Mouse (Mus musculus): ENCODE data around the gene Zfp319. TPM values are rescaled to one million over a fixed set of nuclear protein-coding genes. Genes with fewer than 3 reads are reported as not detected.

Zfp319 gene
- polyA plus RNA-seq (2021; fragmentation: Nextera tagmentation), result 3.2 and 6.2 TPM in 2 replicates
- long read RNA-seq, experiment 1, full-length matches to known transcripts, result 12 of 35 reads
- long read RNA-seq, experiment 1, partial matches to known transcripts, result 0 of 35 reads
- long read RNA-seq, experiment 1, other reads (novel, unspliced or antisense), result 23 of 35 reads
- long read RNA-seq, experiment 2, partial matches to known transcripts, result 0 of 5 reads
- long read RNA-seq, experiment 2, other reads (novel, unspliced or antisense), result 5 of 5 reads

DNA sequence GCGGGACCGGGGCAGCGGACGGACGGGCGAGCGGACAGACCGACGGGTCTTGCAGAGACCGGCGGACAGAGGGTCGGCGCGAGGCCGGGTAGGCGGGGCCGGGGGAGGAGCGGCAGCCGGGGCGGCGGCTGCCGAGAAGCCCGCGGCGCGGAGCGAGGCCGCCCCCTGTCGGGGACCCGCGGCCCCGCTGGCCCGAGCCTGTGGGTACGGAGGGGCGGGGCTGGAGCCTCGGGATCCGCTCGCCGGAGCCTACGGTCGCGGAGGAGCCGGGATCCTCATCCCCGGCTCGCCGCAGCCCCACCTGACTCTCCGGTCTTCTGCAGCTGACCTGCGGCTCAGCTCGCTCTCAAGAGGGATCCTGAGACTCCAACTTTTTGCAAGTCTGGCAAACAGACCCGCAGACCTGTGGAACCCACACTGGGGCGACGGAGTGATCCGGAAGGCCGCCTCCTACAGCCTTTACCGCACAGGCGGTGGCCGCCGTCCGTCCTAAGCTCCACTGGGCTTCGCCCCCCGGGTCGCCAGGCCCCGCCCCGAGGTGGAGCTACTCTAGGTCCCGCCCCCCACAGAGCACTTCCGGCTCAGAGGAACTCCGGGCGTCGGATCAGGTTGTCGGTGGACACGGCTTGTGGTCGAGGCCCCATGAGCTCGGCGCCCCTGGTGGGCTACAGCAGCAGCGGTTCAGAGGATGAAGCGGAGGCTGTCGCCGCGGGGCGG is at the start of gene Zfp319, which contains the start of gene Usb1:
Gene Zfp319 (minus strand): TSS at position 231 of the 717 bp plus-strand sequence.
Gene Usb1 (plus strand): TSS at position 565 of the 717 bp plus-strand sequence.

DNA sequence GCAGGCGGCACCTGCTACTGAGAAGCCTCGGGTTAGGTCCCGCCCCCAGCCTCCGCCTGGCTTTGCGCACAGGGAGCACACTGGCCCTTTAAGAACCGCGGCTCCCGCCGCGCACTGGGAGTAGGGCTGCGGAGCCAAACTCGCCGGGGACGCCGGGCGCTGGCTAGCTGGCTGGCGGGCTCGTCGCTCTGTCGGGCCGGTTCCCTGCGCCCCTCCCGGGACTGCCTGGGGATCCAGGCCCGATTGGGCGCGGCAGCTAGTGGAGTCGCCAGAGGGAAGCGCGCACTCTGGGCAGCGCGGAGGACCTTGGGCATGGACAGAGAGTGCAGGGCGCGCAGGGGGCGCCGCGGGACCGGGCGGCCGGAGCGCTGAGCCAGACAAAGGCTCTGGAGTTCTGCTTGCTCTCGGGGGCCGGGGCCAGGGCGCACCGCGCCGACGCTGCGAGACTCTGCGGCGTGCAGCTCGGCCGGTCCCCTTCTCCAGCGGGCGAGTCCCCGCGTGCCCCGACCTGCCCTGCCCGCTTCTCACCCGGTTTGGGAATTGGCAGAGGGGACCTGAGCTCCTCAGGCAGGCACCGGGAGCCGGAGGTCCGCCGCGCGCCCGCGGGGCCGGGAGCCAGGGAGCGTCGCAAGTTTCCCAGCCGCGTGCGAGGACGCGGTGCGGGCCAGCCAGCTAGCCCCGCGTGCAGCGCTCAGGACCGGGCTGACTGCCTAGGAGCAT is 20.6 kb upstream of the Zfp319 start, which contains the start of gene Mmp15:
Gene Mmp15 (plus strand): TSS at position 118 of the 720 bp plus-strand sequence.

DNA sequence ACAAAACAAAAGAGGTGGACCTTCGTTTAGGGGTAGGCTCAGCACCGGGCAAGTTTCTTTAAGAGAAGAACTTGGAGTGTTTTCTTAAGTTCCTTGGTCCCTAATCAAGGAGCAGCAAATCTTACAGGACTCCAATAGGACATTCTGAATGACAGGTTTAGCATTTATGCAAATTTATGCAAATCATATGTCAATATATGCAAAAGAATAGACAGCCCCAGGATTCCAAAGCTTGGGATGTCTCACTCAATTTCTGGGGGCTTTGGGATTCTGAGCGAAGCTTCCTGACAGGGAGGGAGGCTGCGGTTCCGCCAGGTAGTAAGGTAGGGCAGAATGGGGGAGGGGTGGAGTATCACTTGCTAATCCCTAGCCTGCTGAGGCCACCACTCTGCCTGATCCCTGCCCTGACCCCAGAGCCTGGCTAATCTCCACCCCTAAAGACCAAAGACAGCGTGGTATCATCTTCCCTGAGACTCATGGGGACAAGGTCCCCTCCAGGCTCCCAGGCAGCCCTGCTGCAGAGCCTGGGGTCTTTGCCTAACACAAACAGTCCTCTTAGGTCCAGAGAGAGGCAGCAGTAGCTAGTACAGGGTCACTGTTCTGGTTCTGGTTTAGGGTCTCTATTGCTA is 21.3 kb downstream of the Zfp319 start, which contains the start of gene Tepp:
Gene Tepp (plus strand): TSS at position 225 of the 629 bp plus-strand sequence.

DNA sequence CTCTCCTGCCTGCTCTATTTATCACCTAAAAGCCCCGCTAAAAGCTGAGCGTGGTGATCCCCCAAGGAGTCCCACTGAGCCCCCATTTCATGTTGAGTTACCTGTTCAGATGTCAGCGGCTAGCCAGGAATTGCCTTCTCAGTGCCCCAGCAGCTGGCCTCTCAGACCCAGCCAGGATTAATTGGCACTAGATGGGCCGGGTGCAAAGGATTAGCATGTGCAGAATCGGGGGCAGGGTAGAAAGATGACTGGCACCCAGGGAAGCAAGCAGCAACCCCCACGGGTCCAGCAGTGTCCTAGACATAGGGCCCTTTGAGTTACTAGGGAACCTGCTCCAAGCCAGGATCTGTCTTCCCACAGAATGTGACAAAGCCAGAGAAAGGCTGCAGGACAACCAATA is 25.3 kb downstream of the Zfp319 start, which contains the start of gene Cngb1:
Gene Cngb1 (minus strand): TSS at position 155 of the 400 bp plus-strand sequence.

Other genes starting within 250 kb of the Zfp319 start
- gene Kifc3, start 129.1 kb downstream of the Zfp319 start, polyA plus RNA-seq (2021; fragmentation: Nextera tagmentation), result 11.4 and 15.4 TPM in 2 replicates
- gene Cngb1, start 25.4 kb downstream of the Zfp319 start, polyA plus RNA-seq (2021; fragmentation: Nextera tagmentation), result 0.02 TPM in 1 of 2 replicates, not detected in the other
- not detected in 2 replicates for gene Tepp, start 21.4 kb downstream of the Zfp319 start, polyA plus RNA-seq (2021; fragmentation: Nextera tagmentation)
- 10.4 and 12.1 TPM in 2 replicates for gene Usb1, start 334 bp upstream of the Zfp319 start, polyA plus RNA-seq (2021; fragmentation: Nextera tagmentation)
- gene Mmp15, start 20.3 kb upstream of the Zfp319 start, polyA plus RNA-seq (2021; fragmentation: Nextera tagmentation), result 1.3 and 4.1 TPM in 2 replicates
- 116 and 134 TPM in 2 replicates for gene Cfap20, start 102.9 kb upstream of the Zfp319 start, polyA plus RNA-seq (2021; fragmentation: Nextera tagmentation)
- 9.1 and 10.3 TPM in 2 replicates for gene Csnk2a2, start 158.1 kb upstream of the Zfp319 start, polyA plus RNA-seq (2021; fragmentation: Nextera tagmentation)
- gene Ccdc113, start 202.1 kb upstream of the Zfp319 start, polyA plus RNA-seq (2021; fragmentation: Nextera tagmentation), result 7.0 and 7.9 TPM in 2 replicates
- not detected in 2 replicates for gene Prss54, start 244.4 kb upstream of the Zfp319 start, polyA plus RNA-seq (2021; fragmentation: Nextera tagmentation)

Measured in left cerebral cortex, adult 6 months (tissue).